Mouse (Mus musculus) heart, embryonic 13.5 days (tissue): ENCODE measurements around the gene 6430571L13Rik. TPM values are rescaled to one million over a fixed set of nuclear protein-coding genes. Genes with fewer than 3 reads are reported as not detected.
A peak's percentile ranks its signal among the peaks of the same experiment; 100 is the strongest.

ENCODE experiments used
- ATAC-seq: fragments of 200-750 bp; cut with Nextera tagmentation; 2 replicates; pipeline ENCODE4 v1.8.0; 2017; ENCODE audit warnings: moderate TSS enrichment; ENCODE audit not compliant: insufficient number of reproducible peaks, low FRiP score, low TSS enrichment; ENCODE audit errors: extremely low read depth
- H3K27ac ChIP-seq: fragments of 300-500 bp; sonication (generic); replicated peaks from 2 replicates; pipeline ENCODE4 v1.5.1; 2015; ENCODE audit warnings: moderate library complexity, mild to moderate bottlenecking, inconsistent platforms
- H3K27me3 ChIP-seq: fragments of 300-500 bp; sonication (generic); replicated peaks from 2 replicates; pipeline ENCODE4 v1.6.1; 2015; ENCODE audit warnings: mild to moderate bottlenecking, inconsistent platforms
- H3K36me3 ChIP-seq: fragments of 300-500 bp; sonication (generic); 2 replicates; pipeline ENCODE4 v1.6.1; 2015; ENCODE audit warnings: mild to moderate bottlenecking, inconsistent platforms
- H3K4me1 ChIP-seq: fragments of 300-500 bp; sonication (generic); 2 replicates; pipeline ENCODE4 v1.6.1; 2015; ENCODE audit warnings: inconsistent platforms
- H3K4me2 ChIP-seq: fragments of 300-500 bp; sonication (generic); 2 replicates; pipeline ENCODE4 v1.6.1; 2015; ENCODE audit warnings: inconsistent platforms, mild to moderate bottlenecking, moderate library complexity
- H3K4me3 ChIP-seq: fragments of 300-500 bp; sonication (generic); 2 replicates; pipeline ENCODE4 v1.5.1; 2015; ENCODE audit warnings: moderate library complexity, mild to moderate bottlenecking, inconsistent platforms
- H3K9ac ChIP-seq: fragments of 300-500 bp; sonication (generic); 2 replicates; pipeline ENCODE4 v1.6.1; 2015; ENCODE audit warnings: inconsistent platforms, mild to moderate bottlenecking, moderate library complexity
- H3K9me3 ChIP-seq: fragments of 300-500 bp; sonication (generic); 2 replicates; pipeline ENCODE4 v1.6.1; 2016; ENCODE audit warnings: inconsistent platforms
- WGBS: fragments of 180-500 bp; shearing (Covaris S2); methylation state at CpG from one replicate; pipeline ENCODE4 v1.1.7; 2015; ENCODE audit warnings: mixed read lengths; 5-methylcytosine and 5-hydroxymethylcytosine counted together
- polyA plus RNA-seq: library from polyadenylated mRNA; unstranded; fragments of >200 nt; fragmentation: Nextera tagmentation; extraction: Ambion mirVana; gene quantifications from 2 replicates; pipeline ENCODE4 v1.2.1, GENCODE M21; 2015

Gene 6430571L13Rik
- polyA plus RNA-seq, 1 experiment from 2014 or later: 1.1 TPM

DNA sequence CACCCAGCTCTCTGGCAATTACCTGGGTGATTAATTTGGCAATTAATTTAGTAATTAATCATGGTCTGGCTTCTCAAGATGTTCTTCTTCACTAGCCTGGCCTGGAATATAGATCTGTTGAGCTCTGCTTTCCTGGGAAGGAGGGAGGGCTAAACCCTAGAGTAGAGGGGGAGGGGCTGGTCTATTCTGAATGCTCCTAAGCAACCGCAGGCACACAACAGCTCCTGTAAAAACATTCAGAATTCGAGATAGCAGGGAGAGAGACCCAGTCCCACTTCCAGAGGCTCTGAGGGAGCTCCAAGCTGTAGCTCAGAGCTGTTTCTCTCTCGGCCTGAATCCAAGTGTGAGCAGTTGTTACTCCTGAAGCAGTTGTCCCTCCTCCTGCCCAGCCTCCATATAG, 20.6 kb downstream of the 6430571L13Rik start:
- Histone ChIP-seq H3K4me2 (peak overlapping the region; percentile 2; the same call in 1 of the 2 replicates), H3K4me1 (peaks cover 28% of the 10 kb centered on the region), H3K36me3 (no peaks in the 10 kb centered on the region), H3K4me3 (no peak overlapping the region), H3K9me3 (no peaks in the 10 kb centered on the region), H3K9ac (peak overlapping the region; percentile 44; the same call in 1 of the 2 replicates), H3K27ac (peak overlapping the region; percentile 59), H3K27me3 (peaks cover 14% of the 10 kb centered on the region; the same call in 1 of the 2 replicates)
- WGBS: 0% methylated on average over 3 of the region's 3 CpGs
- no peak for ATAC-seq

DNA sequence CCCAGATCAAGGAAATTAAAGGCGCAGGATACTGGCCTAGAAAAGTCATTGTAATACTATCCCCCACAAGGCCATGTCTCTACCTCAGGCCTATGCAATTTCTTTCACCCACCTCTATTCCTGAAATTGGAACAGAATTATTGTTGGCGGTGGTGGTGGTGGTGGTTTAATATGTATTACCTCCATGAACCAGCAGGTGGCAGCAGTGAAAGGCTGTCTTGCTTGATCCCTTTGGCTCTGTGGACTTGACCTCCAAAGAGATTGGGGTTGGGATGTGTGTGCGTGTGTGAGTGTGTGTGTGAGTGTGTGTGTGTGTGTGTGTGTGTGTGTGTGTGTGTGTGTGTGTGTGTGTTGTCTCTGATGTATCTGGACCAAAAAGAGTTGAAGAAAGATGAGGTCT, 26.2 kb downstream of the 6430571L13Rik start:
- WGBS: 5% methylated on average over 3 of the region's 3 CpGs
- Histone ChIP-seq H3K36me3 (no peaks in the 10 kb centered on the region), H3K9ac (no peak overlapping the region), H3K4me2 (no peak overlapping the region), H3K4me3 (no peak overlapping the region), H3K27ac (no peak overlapping the region), H3K9me3 (no peaks in the 10 kb centered on the region), H3K4me1 (peaks cover 44% of the 10 kb centered on the region), H3K27me3 (peaks cover 7% of the 10 kb centered on the region; the same call in 1 of the 2 replicates)
- no peak for ATAC-seq

GRCm38 (mm10) chr9:107368302-107368701, 27.9 kb downstream of the 6430571L13Rik start:
- WGBS: 63% methylated on average over 1 of the region's 1 CpGs
- Histone ChIP-seq H3K4me2 (no peak overlapping the region), H3K27ac (peak overlapping the region; percentile 74; the same call in 1 of the 2 replicates), H3K4me3 (no peak overlapping the region), H3K36me3 (no peaks in the 10 kb centered on the region), H3K4me1 (peaks cover 50% of the 10 kb centered on the region), H3K9ac (no peak overlapping the region), H3K9me3 (no peaks in the 10 kb centered on the region), H3K27me3 (peaks cover 9% of the 10 kb centered on the region)
- ATAC-seq: no peak

- peak overlapping the region; percentile 27; the same call in 1 of the 2 replicates for H3K4me2 ChIP-seq
Measured at GRCm38 (mm10) chr9:107369270-107370105, 29.1 kb downstream of the 6430571L13Rik start.

DNA sequence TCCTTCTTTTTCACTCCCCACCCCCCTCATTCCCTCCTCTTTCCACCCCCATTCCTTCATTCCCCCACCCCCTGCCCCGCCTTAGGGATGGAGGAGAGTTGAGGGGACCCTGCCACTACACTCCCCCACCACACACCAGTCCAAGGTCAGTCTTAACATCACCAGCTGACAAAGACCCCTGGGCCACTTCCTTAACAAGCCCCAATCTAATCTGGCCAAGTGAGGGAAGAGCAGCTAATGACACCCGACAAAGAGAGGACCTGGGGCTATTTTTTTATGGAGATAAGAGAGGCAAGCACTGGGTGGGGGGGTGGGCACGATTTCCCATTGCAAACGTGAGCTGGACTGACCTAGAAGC, 29.7 kb downstream of the 6430571L13Rik start:
- no peak for ATAC-seq
- Histone ChIP-seq H3K9me3 (no peaks in the 10 kb centered on the region), H3K4me2 (peak overlapping the region; percentile 27; the same call in 1 of the 2 replicates), H3K4me1 (peaks cover 50% of the 10 kb centered on the region), H3K36me3 (no peaks in the 10 kb centered on the region), H3K9ac (peak overlapping the region; percentile 3; the same call in 1 of the 2 replicates), H3K27me3 (peaks cover 25% of the 10 kb centered on the region), H3K27ac (no peak overlapping the region; the same call in 1 of the 2 replicates), H3K4me3 (no peak overlapping the region)
- 0% methylated on average over 4 of the region's 4 CpGs for WGBS

More at GRCm38 (mm10) chr9:107369270-107370105, 29.1 kb downstream of the 6430571L13Rik start:
- H3K9me3 ChIP-seq: no peaks in the 10 kb centered on the region
- H3K27ac ChIP-seq: peak overlapping the region; percentile 74
- peaks cover 50% of the 10 kb centered on the region for H3K4me1 ChIP-seq
- peak overlapping the region; percentile 40; the same call in 1 of the 2 replicates for H3K9ac ChIP-seq
- WGBS: 22% methylated on average over 10 of the region's 10 CpGs
- H3K36me3 ChIP-seq: no peaks in the 10 kb centered on the region
- H3K27me3 ChIP-seq: peaks cover 19% of the 10 kb centered on the region
- no peak overlapping the region for H3K4me3 ChIP-seq
- peak; percentile 80 for ATAC-seq

GRCm38 (mm10) chr9:107372441-107372840, 32.0 kb downstream of the 6430571L13Rik start:
- Histone ChIP-seq H3K27ac (0 out of 2 replicates have a peak overlapping the region, but pooled peaks have one; percentile 7), H3K4me3 (no peak overlapping the region), H3K9me3 (no peaks in the 10 kb centered on the region), H3K4me2 (no peak overlapping the region), H3K36me3 (no peaks in the 10 kb centered on the region), H3K9ac (no peak overlapping the region), H3K4me1 (peaks cover 54% of the 10 kb centered on the region), H3K27me3 (peaks cover 41% of the 10 kb centered on the region)
- 53% methylated on average over 4 of the region's 4 CpGs for WGBS
- no peak for ATAC-seq

DNA sequence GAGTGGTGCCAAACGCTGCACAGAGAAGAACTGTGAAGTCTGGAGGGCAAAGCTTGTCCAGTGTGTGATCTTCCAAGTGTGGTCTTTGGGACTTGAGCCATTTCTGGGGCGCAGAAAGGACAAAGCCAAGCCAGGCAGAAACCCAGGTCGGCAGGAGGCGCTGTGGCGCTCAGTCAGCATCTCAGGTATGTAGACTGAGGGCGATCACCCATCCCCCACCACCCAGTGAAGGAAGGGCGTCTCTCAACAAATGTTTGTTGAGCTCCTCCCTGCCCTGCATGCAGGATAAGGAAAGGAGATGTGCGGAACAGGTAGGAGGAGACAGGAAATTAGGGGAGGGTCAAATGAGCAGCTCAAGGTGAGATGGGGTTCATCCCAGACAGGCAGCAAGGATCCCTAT, 34.2 kb downstream of the 6430571L13Rik start:
- 7% methylated on average over 8 of the region's 8 CpGs for WGBS
- no peak overlapping the region for H3K4me3 ChIP-seq
- H3K36me3 ChIP-seq: no peaks in the 10 kb centered on the region
- H3K4me1 ChIP-seq: peaks cover 43% of the 10 kb centered on the region
- no peak overlapping the region for H3K9ac ChIP-seq
- H3K27ac ChIP-seq: no peak overlapping the region
- no peaks in the 10 kb centered on the region for H3K9me3 ChIP-seq
- ATAC-seq: no peak
- H3K4me2 ChIP-seq: peak overlapping the region; percentile 14; the same call in 1 of the 2 replicates
- peaks cover 63% of the 10 kb centered on the region for H3K27me3 ChIP-seq

DNA sequence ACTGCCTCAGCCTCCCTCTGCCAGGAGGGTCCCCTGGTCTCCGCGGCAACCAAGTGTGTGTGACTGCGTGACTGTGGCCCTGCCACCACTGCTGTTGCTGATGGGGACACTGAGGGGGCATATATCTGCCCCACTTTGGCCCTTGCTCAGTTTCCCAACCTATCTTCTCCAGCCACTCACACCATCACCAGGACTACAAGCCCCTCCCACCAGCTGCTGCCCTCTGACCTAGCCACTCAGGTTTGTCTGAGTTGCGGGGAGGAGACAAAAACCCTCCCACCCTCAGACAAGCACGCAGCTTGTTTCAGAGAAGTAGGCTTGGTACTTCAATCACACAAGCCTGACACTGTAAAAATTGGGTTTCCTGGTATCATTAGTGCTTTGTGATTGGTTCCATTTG, 35.0 kb downstream of the 6430571L13Rik start:
- 25% methylated on average over 5 of the region's 5 CpGs for WGBS
- Histone ChIP-seq H3K27me3 (peaks cover 71% of the 10 kb centered on the region), H3K9me3 (no peaks in the 10 kb centered on the region), H3K4me2 (0 out of 2 replicates have a peak overlapping the region, but pooled peaks have one; percentile 13), H3K4me3 (no peak overlapping the region), H3K36me3 (no peaks in the 10 kb centered on the region), H3K27ac (no peak overlapping the region), H3K9ac (no peak overlapping the region), H3K4me1 (peaks cover 35% of the 10 kb centered on the region)
- peak; percentile 45; the same call in 1 of the 2 replicates for ATAC-seq

GRCm38 (mm10) chr9:107377961-107378512, 37.6 kb downstream of the 6430571L13Rik start:
- H3K4me2 ChIP-seq: peak overlapping the region; percentile 71
- H3K4me3 ChIP-seq: peak overlapping the region; percentile 56
- no peaks in the 10 kb centered on the region for H3K36me3 ChIP-seq
- peaks cover 14% of the 10 kb centered on the region for H3K4me1 ChIP-seq
- no peaks in the 10 kb centered on the region for H3K9me3 ChIP-seq
- under 1% methylated on average over 35 of the region's 35 CpGs for WGBS
- ATAC-seq: no peak
- H3K9ac ChIP-seq: peak overlapping the region; percentile 66
- H3K27ac ChIP-seq: no peak overlapping the region
- peaks cover 97% of the 10 kb centered on the region for H3K27me3 ChIP-seq

DNA sequence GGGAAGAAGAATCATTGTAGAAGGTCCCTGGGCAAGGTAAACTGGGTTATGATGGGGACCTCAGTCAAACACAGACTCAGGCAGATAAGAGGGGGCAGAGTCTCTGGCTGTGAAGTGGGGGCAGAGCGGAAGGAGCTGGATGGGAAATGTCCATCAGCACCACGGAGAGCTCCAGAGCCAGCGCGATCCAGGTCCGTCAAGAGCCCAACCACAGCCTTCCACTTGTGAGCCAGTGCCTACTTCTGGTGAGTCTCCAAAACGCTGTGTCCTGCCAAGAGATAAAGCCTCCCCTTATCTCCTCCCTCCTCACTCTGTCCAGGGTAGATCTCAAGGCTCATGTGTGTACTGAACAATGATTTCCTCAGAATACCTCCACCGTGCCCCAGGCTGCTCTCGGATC, 41.3 kb downstream of the 6430571L13Rik start:
- ATAC-seq: no peak
- 4% methylated on average over 8 of the region's 8 CpGs for WGBS

GRCm38 (mm10) chr9:107384396-107384795, 44.0 kb downstream of the 6430571L13Rik start:
- no peak for ATAC-seq
- WGBS: 35% methylated on average over 3 of the region's 3 CpGs
- no peak overlapping the region for H3K9ac ChIP-seq
- H3K9me3 ChIP-seq: no peaks in the 10 kb centered on the region
- H3K4me2 ChIP-seq: no peak overlapping the region
- H3K4me1 ChIP-seq: peaks cover 6% of the 10 kb centered on the region
- H3K36me3 ChIP-seq: no peaks in the 10 kb centered on the region
- no peak overlapping the region for H3K4me3 ChIP-seq
- no peak overlapping the region for H3K27ac ChIP-seq
- peaks cover 72% of the 10 kb centered on the region for H3K27me3 ChIP-seq

More for the DNA sequence above, 41.3 kb downstream of the 6430571L13Rik start:
- H3K4me1 ChIP-seq: peaks cover 11% of the 10 kb centered on the region
- no peak overlapping the region for H3K27ac ChIP-seq
- no peaks in the 10 kb centered on the region for H3K9me3 ChIP-seq
- H3K36me3 ChIP-seq: no peaks in the 10 kb centered on the region
- H3K27me3 ChIP-seq: peaks cover 98% of the 10 kb centered on the region
- H3K4me2 ChIP-seq: no peak overlapping the region
- H3K4me3 ChIP-seq: no peak overlapping the region
- H3K9ac ChIP-seq: no peak overlapping the region
